Mouse (Mus musculus) C2C12 (cell line): ENCODE results near the gene Mapkapk3.

Experiments used
- CEBPB ChIP-seq: IDR thresholded peaks from one replicate; pipeline ENCODE4 v1.6.1; 2011; ENCODE audit warnings: low read depth, mild to moderate bottlenecking, control low read depth, moderate library complexity
- CTCF ChIP-seq: IDR thresholded peaks from one replicate; pipeline ENCODE4 v1.5.1; 2011; ENCODE audit not compliant: control insufficient read depth, insufficient read depth, insufficient read length
- MAX ChIP-seq: IDR thresholded peaks from one replicate; pipeline ENCODE4 v1.6.1; 2011; ENCODE audit warnings: mild to moderate bottlenecking, control low read depth
- USF1 ChIP-seq: IDR thresholded peaks from one replicate; pipeline ENCODE4 v1.6.1; 2011; ENCODE audit warnings: low read depth, mild to moderate bottlenecking, control low read depth, moderate library complexity

DNA sequence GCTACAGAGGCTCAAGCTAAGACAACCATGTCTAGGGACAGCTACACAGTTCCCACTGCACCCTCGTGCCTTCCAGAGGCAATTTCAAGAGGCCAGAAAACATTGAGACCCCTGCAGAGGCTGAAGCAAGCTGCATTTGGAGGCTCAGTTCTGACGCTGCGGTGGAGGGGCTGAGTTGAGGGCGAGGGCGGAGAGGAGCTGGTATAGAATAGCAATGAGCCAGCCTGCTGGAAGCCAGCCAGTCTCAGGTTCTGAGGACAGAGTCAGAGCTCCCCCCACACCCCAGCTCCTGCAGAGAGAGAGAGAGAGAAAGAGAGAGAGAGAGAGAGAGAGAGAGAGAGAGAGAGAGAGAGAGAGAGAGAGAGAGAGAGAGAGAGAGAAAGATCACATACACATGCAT, 37.5 kb downstream of the Mapkapk3 start:
- TF ChIP-seq CTCF (no peak), CEBPB (no peak), USF1 (no peak), MAX (no peak)
